Mouse (Mus musculus): ENCODE results near the gene Abcg5. TPM values are rescaled to one million over a fixed set of nuclear protein-coding genes. Genes with fewer than 3 reads are reported as not detected.

Abcg5 gene
- polyA plus RNA-seq (2014; fragmentation: Nextera tagmentation; extraction: Ambion mirVana), result 0.16 and 0.52 TPM in 2 replicates

DNA sequence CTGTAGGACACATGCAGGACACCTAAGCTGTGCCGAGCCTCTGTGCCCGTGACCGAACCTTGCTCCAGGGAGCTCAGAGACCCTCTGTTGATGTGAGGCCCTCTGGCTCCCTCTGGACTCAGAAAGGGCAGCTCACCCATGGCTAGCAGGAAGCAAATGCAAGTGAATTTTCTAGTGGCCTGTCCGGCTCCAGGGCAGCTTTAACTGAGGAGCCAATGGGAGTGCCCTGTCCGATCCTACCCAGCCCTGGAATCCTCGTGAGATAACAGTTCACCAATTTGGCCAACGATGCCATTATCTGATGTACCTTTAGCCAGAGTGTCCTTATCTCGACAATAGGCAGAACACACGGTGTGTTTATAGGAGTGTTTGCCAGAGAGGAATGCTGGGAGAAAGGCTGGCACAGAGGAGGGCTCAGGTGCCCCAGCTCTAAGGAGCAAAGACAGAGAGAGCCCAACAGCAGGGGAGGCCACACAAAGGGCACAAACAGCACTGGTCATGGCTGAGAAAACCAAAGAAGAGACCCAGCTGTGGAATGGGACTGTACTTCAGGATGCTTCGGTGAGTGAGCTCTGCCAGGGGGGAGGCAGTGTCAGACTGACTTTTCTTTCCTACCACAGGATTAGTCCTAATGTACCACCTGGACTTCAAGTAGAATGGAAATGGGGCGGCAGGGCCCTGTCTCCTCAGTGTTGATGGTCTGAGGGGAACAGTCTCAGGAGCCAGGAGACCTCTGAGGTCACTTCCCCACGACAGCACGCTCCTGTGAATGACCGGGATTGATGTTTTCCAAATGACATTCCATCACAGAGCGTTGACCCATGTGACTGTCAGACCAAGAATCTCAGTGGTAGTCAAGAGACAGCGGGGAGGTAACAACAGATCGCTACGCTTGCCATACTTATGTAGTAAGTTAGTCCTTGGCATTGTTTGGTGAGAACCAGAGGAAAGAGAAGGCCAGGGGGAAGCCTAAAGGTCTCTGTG lies at the start of gene Abcg5:
TSS of gene Abcg5 (minus strand) at position 278 of the 984 bp plus-strand sequence.
- WGBS, result 82% methylated on average over 18 of the region's 18 CpGs
- H3K27ac ChIP-seq (ENCODE audit: low read depth, low read length), result no peak within 1 kb of the TSS
- no peaks in the 10 kb centered on the region for H3K27me3 ChIP-seq (ENCODE audit: control insufficient read depth, insufficient read depth, low read length)
- H3K36me3 ChIP-seq (ENCODE audit: control insufficient read depth, insufficient read depth, low read length), result no peaks in the 10 kb centered on the region
- no peak within 1 kb of the TSS for H3K9ac ChIP-seq (ENCODE audit: low read length)
- H3K4me3 ChIP-seq (ENCODE audit: low read depth, low read length), result no peak within 1 kb of the TSS
- H3K9me3 ChIP-seq (ENCODE audit: control insufficient read depth, low read length), result no peaks in the 10 kb centered on the region
- no peak for DNase-seq (ENCODE audit: low spot score)
- no peak within 1 kb of the TSS for H3K4me2 ChIP-seq (ENCODE audit: low read depth)
- H3K4me1 ChIP-seq (ENCODE audit: control insufficient read depth, insufficient read depth, low read length), result no peaks in the 10 kb centered on the region
- no peak for ATAC-seq (ENCODE audit: insufficient read depth, low FRiP score, low TSS enrichment)

DNA sequence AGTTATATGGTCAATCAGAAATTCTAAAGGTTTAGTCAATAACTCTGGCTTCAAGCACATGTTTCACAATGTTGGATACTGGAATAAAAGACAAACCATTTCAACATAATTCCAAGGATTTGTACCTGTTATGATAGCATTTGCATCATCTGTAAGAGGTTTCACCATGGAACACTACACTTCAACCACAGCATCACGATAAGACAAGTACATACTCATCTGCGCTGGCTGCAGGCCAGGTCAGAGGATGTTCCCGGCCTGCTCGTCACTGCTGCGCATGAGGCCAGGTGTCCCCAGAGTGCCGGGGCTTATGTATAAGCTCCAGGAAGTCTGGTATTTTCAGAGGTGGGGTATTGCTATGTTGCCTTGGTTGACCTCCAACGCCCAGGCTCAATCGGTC lies 49.8 kb upstream of the Abcg5 start:
- 0 out of 2 replicates have a peak, but pooled peaks cover 3% of the 10 kb centered on the region for H3K36me3 ChIP-seq (ENCODE audit: control insufficient read depth, insufficient read depth, low read length)
- H3K9ac ChIP-seq (ENCODE audit: low read length), result no peak overlapping the region
- WGBS, result 96% methylated on average over 8 of the region's 8 CpGs
- ATAC-seq (ENCODE audit: insufficient read depth, low FRiP score, low TSS enrichment) (no peak), DNase-seq (ENCODE audit: low spot score) (no peak)
- H3K27ac ChIP-seq (ENCODE audit: low read depth, low read length), result no peak overlapping the region
- H3K9me3 ChIP-seq (ENCODE audit: control insufficient read depth, low read length), result no peaks in the 10 kb centered on the region
- H3K4me2 ChIP-seq (ENCODE audit: low read depth), result no peak overlapping the region
- no peaks in the 10 kb centered on the region for H3K27me3 ChIP-seq (ENCODE audit: control insufficient read depth, insufficient read depth, low read length)
- H3K4me1 ChIP-seq (ENCODE audit: control insufficient read depth, insufficient read depth, low read length), result no peaks in the 10 kb centered on the region
- H3K4me3 ChIP-seq (ENCODE audit: low read depth, low read length), result no peak overlapping the region

DNA sequence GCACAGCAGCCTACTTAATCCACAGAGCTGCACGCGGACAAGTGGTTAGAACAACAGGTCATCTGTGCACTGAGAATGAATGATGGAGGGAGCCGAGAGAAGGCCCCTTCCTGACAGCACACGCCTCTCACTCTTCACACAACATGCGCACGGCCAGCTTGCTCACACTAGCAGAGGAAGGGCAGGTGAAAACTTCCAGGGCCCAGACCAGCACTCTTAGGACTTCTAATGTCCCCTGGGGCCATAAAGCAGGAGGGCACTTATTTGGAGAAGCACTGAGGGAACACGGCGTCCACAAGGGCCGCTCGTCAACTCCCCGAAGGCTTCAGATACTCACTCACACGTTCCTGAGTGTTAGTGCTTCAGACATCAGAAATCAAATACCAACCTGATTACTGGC lies 48.5 kb upstream of the Abcg5 start:
- no peak overlapping the region for H3K27ac ChIP-seq (ENCODE audit: low read depth, low read length)
- H3K27me3 ChIP-seq (ENCODE audit: control insufficient read depth, insufficient read depth, low read length), result no peaks in the 10 kb centered on the region
- ATAC-seq (ENCODE audit: insufficient read depth, low FRiP score, low TSS enrichment) (no peak), DNase-seq (ENCODE audit: low spot score) (no peak)
- no peaks in the 10 kb centered on the region for H3K9me3 ChIP-seq (ENCODE audit: control insufficient read depth, low read length)
- no peak overlapping the region for H3K4me3 ChIP-seq (ENCODE audit: low read depth, low read length)
- H3K9ac ChIP-seq (ENCODE audit: low read length), result no peak overlapping the region
- H3K4me2 ChIP-seq (ENCODE audit: low read depth), result no peak overlapping the region
- no peaks in the 10 kb centered on the region for H3K4me1 ChIP-seq (ENCODE audit: control insufficient read depth, insufficient read depth, low read length)
- WGBS, result 84% methylated on average over 12 of the region's 12 CpGs
- 0 out of 2 replicates have a peak, but pooled peaks cover 3% of the 10 kb centered on the region for H3K36me3 ChIP-seq (ENCODE audit: control insufficient read depth, insufficient read depth, low read length)

DNA sequence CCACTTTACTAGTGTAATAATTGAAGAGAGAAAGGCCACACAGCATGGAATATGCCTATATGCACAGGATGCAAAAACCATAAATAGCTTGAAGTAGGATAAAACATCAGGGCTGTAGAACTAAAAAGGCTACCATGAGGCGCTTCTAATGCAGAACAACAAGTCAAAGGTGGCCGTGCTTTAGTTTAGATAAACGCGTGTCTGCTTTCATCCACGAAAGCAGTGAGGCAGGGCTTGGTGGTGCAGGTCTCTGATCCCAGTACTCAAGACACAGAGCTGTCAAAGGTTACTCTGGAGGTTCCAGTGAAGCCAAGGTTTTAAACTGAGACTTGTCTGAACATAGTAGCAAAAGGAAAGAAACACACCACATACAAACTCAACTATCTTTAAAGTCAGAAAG lies 46.3 kb upstream of the Abcg5 start:
- ATAC-seq (ENCODE audit: insufficient read depth, low FRiP score, low TSS enrichment), result no peak
- H3K4me3 ChIP-seq (ENCODE audit: low read depth, low read length), result no peak overlapping the region
- H3K4me2 ChIP-seq (ENCODE audit: low read depth), result no peak overlapping the region
- no peaks in the 10 kb centered on the region for H3K9me3 ChIP-seq (ENCODE audit: control insufficient read depth, low read length)
- H3K4me1 ChIP-seq (ENCODE audit: control insufficient read depth, insufficient read depth, low read length), result no peaks in the 10 kb centered on the region
- 0 out of 2 replicates have a peak, but pooled peaks cover 3% of the 10 kb centered on the region for H3K36me3 ChIP-seq (ENCODE audit: control insufficient read depth, insufficient read depth, low read length)
- 92% methylated on average over 5 of the region's 5 CpGs for WGBS
- H3K27me3 ChIP-seq (ENCODE audit: control insufficient read depth, insufficient read depth, low read length), result no peaks in the 10 kb centered on the region
- no peak for DNase-seq (ENCODE audit: low spot score)
- no peak overlapping the region for H3K27ac ChIP-seq (ENCODE audit: low read depth, low read length)
- no peak overlapping the region for H3K9ac ChIP-seq (ENCODE audit: low read length)

DNA sequence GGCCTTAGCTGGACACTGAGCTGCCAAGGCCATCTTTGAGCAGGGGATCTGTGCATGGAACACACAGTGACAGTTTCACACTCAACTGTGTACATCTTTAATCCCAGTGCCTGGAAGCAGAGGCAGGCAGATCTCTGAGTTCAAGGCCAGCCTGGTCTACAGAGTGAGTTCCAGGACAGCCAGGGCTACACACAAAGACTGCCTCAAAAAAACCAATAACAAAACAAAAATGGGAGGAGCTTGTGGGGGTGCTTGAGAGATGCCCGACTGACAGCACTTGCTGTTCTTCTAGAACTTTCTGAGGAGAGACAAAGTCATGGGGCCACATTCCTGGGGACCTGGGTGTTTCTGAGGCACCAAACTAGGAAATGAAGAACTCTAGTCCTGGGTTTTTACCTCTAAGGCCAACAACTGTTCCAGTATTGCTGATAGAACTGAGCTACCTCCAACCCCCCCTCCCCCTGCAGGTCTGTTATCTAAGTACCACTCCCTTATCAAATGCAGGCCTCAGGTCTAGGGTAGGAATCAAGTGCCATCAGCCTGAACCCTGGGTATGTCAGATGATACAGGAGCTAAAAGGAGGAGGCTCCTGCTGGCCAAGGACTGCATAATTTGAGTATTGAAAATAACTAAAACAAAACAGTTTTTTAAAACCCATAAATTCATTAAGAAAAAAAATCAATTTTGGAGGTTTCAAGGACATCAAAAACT lies 45.5 kb upstream of the Abcg5 start:
- DNase-seq (ENCODE audit: low spot score) (no peak), ATAC-seq (ENCODE audit: insufficient read depth, low FRiP score, low TSS enrichment) (no peak)
- WGBS, result 71% methylated on average over 1 of the region's 1 CpGs
- H3K9me3 ChIP-seq (ENCODE audit: control insufficient read depth, low read length), result no peaks in the 10 kb centered on the region
- H3K4me3 ChIP-seq (ENCODE audit: low read depth, low read length), result no peak overlapping the region
- no peak overlapping the region for H3K4me2 ChIP-seq (ENCODE audit: low read depth)
- no peaks in the 10 kb centered on the region for H3K27me3 ChIP-seq (ENCODE audit: control insufficient read depth, insufficient read depth, low read length)
- H3K27ac ChIP-seq (ENCODE audit: low read depth, low read length), result no peak overlapping the region
- H3K36me3 ChIP-seq (ENCODE audit: control insufficient read depth, insufficient read depth, low read length), result 0 out of 2 replicates have a peak, but pooled peaks cover 3% of the 10 kb centered on the region
- H3K9ac ChIP-seq (ENCODE audit: low read length), result no peak overlapping the region
- no peaks in the 10 kb centered on the region for H3K4me1 ChIP-seq (ENCODE audit: control insufficient read depth, insufficient read depth, low read length)

DNA sequence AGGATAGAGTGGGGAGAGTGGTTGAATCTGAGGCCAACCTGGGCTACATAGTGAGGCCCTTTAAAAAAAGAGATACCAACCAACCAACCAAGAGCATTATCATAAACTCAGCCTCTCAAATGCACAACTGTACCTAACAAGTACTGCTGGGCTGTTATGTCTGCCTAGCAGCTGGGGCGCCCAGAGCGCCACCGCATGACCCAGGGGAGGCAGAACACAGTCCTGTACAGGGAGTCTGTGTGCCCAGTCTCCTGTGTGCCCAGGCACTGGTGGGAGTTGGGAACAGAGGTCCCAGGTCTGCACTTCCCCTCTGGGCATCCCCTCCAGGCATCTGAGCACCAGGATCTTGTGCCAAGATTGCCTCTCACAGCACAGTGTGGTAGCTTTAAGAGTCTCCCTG lies 42.4 kb upstream of the Abcg5 start:
- DNase-seq (ENCODE audit: low spot score) (no peak), ATAC-seq (ENCODE audit: insufficient read depth, low FRiP score, low TSS enrichment) (no peak)
- no peak overlapping the region for H3K4me3 ChIP-seq (ENCODE audit: low read depth, low read length)
- H3K4me2 ChIP-seq (ENCODE audit: low read depth), result no peak overlapping the region
- 94% methylated on average over 3 of the region's 3 CpGs for WGBS
- no peaks in the 10 kb centered on the region for H3K4me1 ChIP-seq (ENCODE audit: control insufficient read depth, insufficient read depth, low read length)
- H3K27me3 ChIP-seq (ENCODE audit: control insufficient read depth, insufficient read depth, low read length), result no peaks in the 10 kb centered on the region
- H3K36me3 ChIP-seq (ENCODE audit: control insufficient read depth, insufficient read depth, low read length), result peaks cover under 1% of the 10 kb centered on the region; the same call in 1 of the 2 replicates
- no peak overlapping the region for H3K9ac ChIP-seq (ENCODE audit: low read length)
- H3K27ac ChIP-seq (ENCODE audit: low read depth, low read length), result no peak overlapping the region
- H3K9me3 ChIP-seq (ENCODE audit: control insufficient read depth, low read length), result no peaks in the 10 kb centered on the region

DNA sequence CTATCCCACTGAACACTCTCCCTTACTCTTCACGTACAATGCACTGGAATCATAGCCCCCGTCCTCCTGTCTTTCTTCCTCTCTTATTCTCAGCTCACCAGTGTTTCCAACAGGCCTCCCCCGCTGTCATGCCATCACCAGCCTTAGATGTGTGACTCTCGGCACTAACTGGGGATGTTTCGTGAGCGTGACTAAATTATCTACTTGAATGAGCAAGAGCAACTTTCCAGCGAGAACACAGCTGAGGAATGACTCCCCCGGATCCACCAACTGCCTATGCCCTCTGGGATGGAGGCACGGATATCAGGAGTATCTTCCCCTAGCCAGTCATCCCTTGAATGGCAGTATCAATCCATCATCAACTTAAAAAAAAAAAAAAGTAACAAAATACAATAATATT lies 41.2 kb upstream of the Abcg5 start:
- ATAC-seq (ENCODE audit: insufficient read depth, low FRiP score, low TSS enrichment), result no peak
- no peak overlapping the region for H3K4me2 ChIP-seq (ENCODE audit: low read depth)
- DNase-seq (ENCODE audit: low spot score), result no peak
- H3K9me3 ChIP-seq (ENCODE audit: control insufficient read depth, low read length), result no peaks in the 10 kb centered on the region
- H3K27ac ChIP-seq (ENCODE audit: low read depth, low read length), result no peak overlapping the region
- 74% methylated on average over 9 of the region's 9 CpGs for WGBS
- H3K27me3 ChIP-seq (ENCODE audit: control insufficient read depth, insufficient read depth, low read length), result no peaks in the 10 kb centered on the region
- no peak overlapping the region for H3K4me3 ChIP-seq (ENCODE audit: low read depth, low read length)
- H3K9ac ChIP-seq (ENCODE audit: low read length), result no peak overlapping the region
- no peaks in the 10 kb centered on the region for H3K4me1 ChIP-seq (ENCODE audit: control insufficient read depth, insufficient read depth, low read length)
- H3K36me3 ChIP-seq (ENCODE audit: control insufficient read depth, insufficient read depth, low read length), result no peaks in the 10 kb centered on the region; the same call in 1 of the 2 replicates

DNA sequence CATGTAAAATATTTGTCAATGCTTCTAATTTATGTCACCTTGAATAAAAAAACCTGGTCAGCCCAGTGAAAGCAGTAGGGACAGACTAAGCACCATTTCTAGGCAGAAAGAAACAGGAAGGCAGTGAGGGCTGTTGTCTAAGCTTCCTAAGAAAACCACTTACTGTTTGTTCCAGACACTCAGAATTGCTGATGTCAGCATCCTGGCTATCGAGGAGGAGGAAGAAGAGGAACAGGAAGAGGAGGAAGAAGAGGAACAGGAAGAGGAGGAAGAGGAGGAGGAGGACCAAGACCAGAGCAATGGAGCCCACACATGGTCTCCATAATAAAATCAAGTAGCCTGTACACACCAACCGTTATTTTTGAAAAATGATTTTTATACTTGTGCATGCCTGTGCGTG lies 36.3 kb upstream of the Abcg5 start:
- Histone ChIP-seq H3K27me3 (ENCODE audit: control insufficient read depth, insufficient read depth, low read length) (no peaks in the 10 kb centered on the region), H3K27ac (ENCODE audit: low read depth, low read length) (no peak overlapping the region), H3K36me3 (ENCODE audit: control insufficient read depth, insufficient read depth, low read length) (no peaks in the 10 kb centered on the region; the same call in 1 of the 2 replicates), H3K4me3 (ENCODE audit: low read depth, low read length) (no peak overlapping the region), H3K4me1 (ENCODE audit: control insufficient read depth, insufficient read depth, low read length) (no peaks in the 10 kb centered on the region), H3K9ac (ENCODE audit: low read length) (no peak overlapping the region), H3K9me3 (ENCODE audit: control insufficient read depth, low read length) (no peaks in the 10 kb centered on the region), H3K4me2 (ENCODE audit: low read depth) (no peak overlapping the region)
- DNase-seq (ENCODE audit: low spot score) (no peak), ATAC-seq (ENCODE audit: insufficient read depth, low FRiP score, low TSS enrichment) (no peak)
- 92% methylated on average over 3 of the region's 3 CpGs for WGBS
